Mouse (Mus musculus): Measurements from ENCODE around the gene Car5a.

GRCm38 (mm10) chr8:121921582-121921981 is 23.1 kb downstream of the Car5a start:
- TF ChIP-seq CTCF (IDR thresholded peaks at IDR 0.05; ENCODE audit: control insufficient read depth, insufficient read depth, insufficient read length) (no peak), USF1 (IDR thresholded peaks at IDR 0.05; ENCODE audit: low read depth) (no peak), MYOD1 (IDR thresholded peaks at IDR 0.05; ENCODE audit: control insufficient read depth, insufficient read length, low read depth) (no peak), MAX (IDR thresholded peaks at IDR 0.05) (no peak), MYOG (IDR thresholded peaks at IDR 0.05; ENCODE audit: control insufficient read depth, extremely low read depth, insufficient read length) (no peak), CEBPB (IDR thresholded peaks at IDR 0.05; ENCODE audit: low read depth) (no peak), FOSL1 (IDR thresholded peaks at IDR 0.05; ENCODE audit: insufficient read depth, low read length, poor library complexity, severe bottlenecking) (no peak)
